Mouse (Mus musculus) kidney, adult 2 months (tissue): Measurements from ENCODE around the gene AL732309.1. TPM values are rescaled to one million over a fixed set of nuclear protein-coding genes. Genes with fewer than 3 reads are reported as not detected.
A peak's percentile ranks its signal among the peaks of the same experiment; 100 is the strongest.

ENCODE experiments used
- DNase-seq: peaks from one replicate; pipeline ENCODE4 v3.0.0; 2021
- H3K27ac ChIP-seq: fragments of 200-500 bp; 2 replicates; pipeline ENCODE4 v1.5.1; 2012; ENCODE audit warnings: low read depth, low read length, control low read depth, inconsistent platforms; ENCODE audit not compliant: insufficient read depth
- H3K27me3 ChIP-seq: fragments of 200-500 bp; replicated peaks from 2 replicates; pipeline ENCODE4 v1.6.1; 2012; ENCODE audit warnings: mild to moderate bottlenecking, moderate library complexity, low read length, inconsistent platforms; ENCODE audit not compliant: control insufficient read depth, insufficient read depth
- H3K36me3 ChIP-seq: fragments of 200-500 bp; 2 replicates; pipeline ENCODE4 v1.6.1; 2012; ENCODE audit warnings: mild to moderate bottlenecking, moderate library complexity, low read length, inconsistent platforms; ENCODE audit not compliant: control insufficient read depth, insufficient read depth
- H3K4me1 ChIP-seq: fragments of 200-500 bp; 2 replicates; pipeline ENCODE4 v1.6.1; 2011; ENCODE audit warnings: low read length; ENCODE audit not compliant: control insufficient read depth, insufficient read depth
- H3K4me3 ChIP-seq: fragments of 200-500 bp; 2 replicates; pipeline ENCODE4 v1.5.1; 2011; ENCODE audit warnings: mild to moderate bottlenecking, low read depth, low read length, control low read depth; ENCODE audit not compliant: insufficient read depth
- CTCF ChIP-seq: fragments of 200-500 bp; conservative IDR thresholded peaks from 2 replicates; pipeline ENCODE4 v1.5.1; 2011; ENCODE audit warnings: low read depth, mild to moderate bottlenecking, control low read depth, low read length, moderate library complexity, mixed read lengths; ENCODE audit not compliant: insufficient read depth, insufficient read length
- POLR2A ChIP-seq: fragments of 200-500 bp; IDR thresholded peaks from one replicate; pipeline ENCODE4 v1.6.1; 2011; ENCODE audit warnings: low read depth, low read length, control low read depth
- WGBS: fragments of 180-500 bp; shearing (Covaris S2); methylation state at CpG from one replicate; pipeline ENCODE4 v1.1.7; 2018; 5-methylcytosine and 5-hydroxymethylcytosine counted together
- polyA plus RNA-seq: library from polyadenylated mRNA; depleted of rRNA; stranded (reverse); fragments of >200 nt; gene quantifications from 2 replicates; pipeline ENCODE4 v1.2.3, GENCODE M21; 2012

AL732309.1 gene
- polyA plus RNA-seq, 1 experiment = 13.0 TPM

GRCm38 (mm10) chr2:25214444-25214843 is 32.2 kb downstream of the AL732309.1 start, which contains the start of gene Stpg3:
Gene Stpg3 (minus strand): TSS chr2:25214637.
- 42% methylated on average over 3 of the region's 3 CpGs for whole genome bisulfite sequencing
- TF ChIP-seq POLR2A (no peak), CTCF (no peak)
- peak; percentile 84 for DNase-seq
- Histone ChIP-seq H3K4me3 (no peak within 1 kb of the TSS), H3K36me3 (no peaks in the 10 kb centered on the region), H3K4me1 (peaks cover 22% of the 10 kb centered on the region), H3K27me3 (no peaks in the 10 kb centered on the region), H3K27ac (peak within 1 kb of the TSS; percentile 3; the same call in 1 of the 2 replicates)

GRCm38 (mm10) chr2:25213266-25213865 is 33.3 kb downstream of the AL732309.1 start:
- no peak for DNase-seq
- Histone ChIP-seq H3K27ac (no peak overlapping the region), H3K4me1 (peaks cover 22% of the 10 kb centered on the region), H3K27me3 (no peaks in the 10 kb centered on the region), H3K36me3 (no peaks in the 10 kb centered on the region), H3K4me3 (no peak overlapping the region)
- 74% methylated on average over 23 of the region's 23 CpGs for WGBS
- no peak for TF ChIP-seq POLR2A
- TF ChIP-seq CTCF = no peak

GRCm38 (mm10) chr2:25211121-25211670 is 35.5 kb downstream of the AL732309.1 start, which contains the start of gene Nelfb:
Gene Nelfb (minus strand): TSS chr2:25211489.
- H3K36me3 ChIP-seq = no peaks in the 10 kb centered on the region
- H3K4me3 ChIP-seq = peak within 1 kb of the TSS; percentile 95
- H3K27ac ChIP-seq = peak within 1 kb of the TSS; percentile 92
- peak; percentile 43 for TF ChIP-seq POLR2A
- no peak for TF ChIP-seq CTCF
- no peaks in the 10 kb centered on the region for H3K27me3 ChIP-seq
- DNase-seq = peak; percentile 95
- peaks cover 31% of the 10 kb centered on the region for H3K4me1 ChIP-seq
- WGBS = under 1% methylated on average over 44 of the region's 44 CpGs

GRCm38 (mm10) chr2:25210686-25211085 is 36.0 kb downstream of the AL732309.1 start:
- Histone ChIP-seq H3K27me3 (no peaks in the 10 kb centered on the region), H3K36me3 (no peaks in the 10 kb centered on the region), H3K27ac (peak overlapping the region; percentile 92), H3K4me3 (peak overlapping the region; percentile 95), H3K4me1 (peaks cover 31% of the 10 kb centered on the region)
- TF ChIP-seq POLR2A (no peak), CTCF (no peak)
- under 1% methylated on average over 24 of the region's 24 CpGs for WGBS
- no peak for DNase-seq

GRCm38 (mm10) chr2:25207593-25207992 is 39.1 kb downstream of the AL732309.1 start:
- TF ChIP-seq POLR2A = no peak
- no peak for TF ChIP-seq CTCF
- peaks cover 24% of the 10 kb centered on the region; the same call in 1 of the 2 replicates for H3K4me1 ChIP-seq
- H3K27me3 ChIP-seq = no peaks in the 10 kb centered on the region
- no peak overlapping the region for H3K4me3 ChIP-seq
- 44% methylated on average over 1 of the region's 1 CpGs for WGBS
- peaks cover 4% of the 10 kb centered on the region; the same call in 1 of the 2 replicates for H3K36me3 ChIP-seq
- H3K27ac ChIP-seq = no peak overlapping the region
- DNase-seq = peak; percentile 55

- 54% methylated on average over 4 of the region's 4 CpGs for WGBS
Measured at GRCm38 (mm10) chr2:25203631-25204214, 42.9 kb downstream of the AL732309.1 start.

GRCm38 (mm10) chr2:25200631-25201030 is 46.0 kb downstream of the AL732309.1 start:
- Histone ChIP-seq H3K36me3 (peaks cover 4% of the 10 kb centered on the region; the same call in 1 of the 2 replicates), H3K4me3 (no peak overlapping the region), H3K27ac (no peak overlapping the region), H3K27me3 (no peaks in the 10 kb centered on the region), H3K4me1 (no peaks in the 10 kb centered on the region; the same call in 1 of the 2 replicates)
- WGBS = 88% methylated on average over 2 of the region's 2 CpGs
- no peak for DNase-seq
- TF ChIP-seq POLR2A = no peak

More at GRCm38 (mm10) chr2:25203631-25204214, 42.9 kb downstream of the AL732309.1 start:
- no peak for DNase-seq
- Histone ChIP-seq H3K4me3 (no peak overlapping the region), H3K36me3 (peaks cover 4% of the 10 kb centered on the region; the same call in 1 of the 2 replicates), H3K27ac (no peak overlapping the region), H3K27me3 (no peaks in the 10 kb centered on the region), H3K4me1 (peaks cover 9% of the 10 kb centered on the region; the same call in 1 of the 2 replicates)
- TF ChIP-seq CTCF (no peak; the same call in 1 of the 2 replicates), POLR2A (no peak)
